Mouse (Mus musculus): ENCODE data around the gene Pfn1. TPM values are rescaled to one million over a fixed set of nuclear protein-coding genes. Genes with fewer than 3 reads are reported as not detected.

Gene Pfn1
- total and polyA plus RNA-seq, 2 experiments from 2014 or later = 486 to 600 TPM

DNA sequence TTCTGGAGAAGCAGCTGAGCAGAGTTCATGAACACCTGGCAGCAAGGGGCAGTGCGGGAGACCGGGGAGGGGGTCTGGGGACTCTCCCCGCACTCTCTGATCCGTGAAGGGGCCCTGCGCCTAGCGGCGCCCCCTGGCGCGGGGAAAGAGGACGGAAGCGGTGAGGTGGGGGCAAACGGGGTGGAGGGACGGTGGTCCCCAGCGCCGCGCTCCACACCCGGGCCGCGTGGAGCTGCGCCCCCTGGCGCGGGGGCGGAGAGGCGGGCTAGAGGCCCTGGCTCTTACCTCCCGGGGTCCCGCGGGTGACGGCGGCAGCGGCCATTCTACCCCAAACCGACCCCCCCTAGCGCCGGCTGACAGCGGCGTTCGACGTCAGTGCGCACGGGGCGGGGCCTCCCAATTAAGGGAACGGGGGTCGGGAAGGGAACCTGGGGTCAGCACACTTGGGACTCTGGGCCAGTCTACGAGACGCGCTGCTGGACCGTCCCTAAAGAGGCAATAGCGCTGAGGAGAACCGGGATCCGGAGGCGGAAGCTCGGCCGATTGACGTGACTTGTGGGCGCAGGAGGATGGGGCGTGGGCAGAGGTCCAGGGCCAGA lies 33.3 kb upstream of the Pfn1 start, which contains the start of gene Camta2:
Camta2 (minus strand) TSS at position 505 of the 599 bp plus-strand sequence.
- Histone ChIP-seq H3K27ac (ENCODE audit: low read depth, low read length) (peak within 1 kb of the TSS; percentile 80), H3K27me3 (ENCODE audit: insufficient read depth, low read length) (no peaks in the 10 kb centered on the region), H3K4me3 (ENCODE audit: low read depth, low read length) (peak within 1 kb of the TSS; percentile 76), H3K4me1 (ENCODE audit: insufficient read depth, low read length) (peaks cover 14% of the 10 kb centered on the region), H3K9ac (replicated peaks; ENCODE audit: low read length, poor library complexity, severe bottlenecking) (peak within 1 kb of the TSS; percentile 89), H3K36me3 (ENCODE audit: insufficient read depth, low read length) (peaks cover 15% of the 10 kb centered on the region), H3K4me2 (ENCODE audit: low read depth, low read length, poor library complexity, severe bottlenecking) (peak within 1 kb of the TSS; percentile 59), H3K9me3 (ENCODE audit: low read length) (no peaks in the 10 kb centered on the region)
- 1% methylated on average over 47 of the region's 55 CpGs for WGBS
- peak; percentile 81 for ATAC-seq (ENCODE audit: low FRiP score)
- DNase-seq (ENCODE audit: low spot score) = peak; percentile 83
- TF ChIP-seq CTCF (IDR thresholded peaks at IDR 0.05) = peak; percentile 66

DNA sequence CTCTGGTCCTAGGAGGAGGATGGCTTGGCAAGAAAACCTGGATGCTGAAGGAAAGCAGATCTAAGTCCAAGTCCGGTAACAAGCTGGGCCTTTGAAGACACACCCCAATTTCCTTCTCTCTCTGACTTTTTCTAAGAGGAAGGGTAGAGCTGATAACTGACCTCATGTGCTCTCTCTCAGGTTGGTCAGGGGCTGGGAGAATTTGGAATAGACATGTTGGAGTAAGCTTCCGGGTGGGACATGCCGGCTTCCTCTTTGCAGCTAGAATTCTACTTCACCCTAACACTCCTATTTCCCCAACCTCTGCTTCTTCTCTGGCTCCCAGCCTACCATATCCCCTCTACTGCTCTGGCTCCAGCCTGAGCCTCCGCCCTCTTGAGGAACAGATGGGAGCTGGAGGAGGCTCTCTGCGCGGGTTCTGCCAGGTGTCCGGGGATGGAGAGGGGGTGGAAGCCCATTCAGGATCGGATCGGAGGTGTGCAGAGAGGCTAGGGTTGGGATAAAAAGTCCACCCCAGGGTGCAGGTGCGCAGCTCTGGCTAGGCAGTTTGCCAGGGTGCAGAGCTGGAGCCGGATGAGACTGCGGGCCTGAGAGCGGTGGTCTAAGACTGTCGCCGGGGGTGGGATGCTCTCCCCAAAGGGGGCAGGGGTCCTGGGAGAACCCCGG lies 32.6 kb upstream of the Pfn1 start:
- Histone ChIP-seq H3K27ac (ENCODE audit: low read depth, low read length) (peak overlapping the region; percentile 80), H3K4me1 (ENCODE audit: insufficient read depth, low read length) (peaks cover 14% of the 10 kb centered on the region), H3K4me3 (ENCODE audit: low read depth, low read length) (peak overlapping the region; percentile 76), H3K27me3 (ENCODE audit: insufficient read depth, low read length) (no peaks in the 10 kb centered on the region), H3K4me2 (ENCODE audit: low read depth, low read length, poor library complexity, severe bottlenecking) (peak overlapping the region; percentile 59), H3K9me3 (ENCODE audit: low read length) (no peaks in the 10 kb centered on the region), H3K36me3 (ENCODE audit: insufficient read depth, low read length) (peaks cover 15% of the 10 kb centered on the region), H3K9ac (replicated peaks; ENCODE audit: low read length, poor library complexity, severe bottlenecking) (peak overlapping the region; percentile 89)
- WGBS = 4% methylated on average over 16 of the region's 16 CpGs
- DNase-seq (ENCODE audit: low spot score) (peak; percentile 57), ATAC-seq (ENCODE audit: low FRiP score) (no peak; the same call in 1 of the 2 replicates)
- peak; percentile 35 for TF ChIP-seq CTCF (IDR thresholded peaks at IDR 0.05)

- H3K9ac ChIP-seq (replicated peaks; ENCODE audit: low read length, poor library complexity, severe bottlenecking) = no peak overlapping the region
- peaks cover 10% of the 10 kb centered on the region for H3K4me1 ChIP-seq (ENCODE audit: insufficient read depth, low read length)
- 94% methylated on average over 5 of the region's 5 CpGs for WGBS
- ATAC-seq (ENCODE audit: low FRiP score) (no peak), DNase-seq (ENCODE audit: low spot score) (no peak)
- H3K27ac ChIP-seq (ENCODE audit: low read depth, low read length) = no peak overlapping the region
- H3K36me3 ChIP-seq (ENCODE audit: insufficient read depth, low read length) = peaks cover 37% of the 10 kb centered on the region
- no peaks in the 10 kb centered on the region for H3K27me3 ChIP-seq (ENCODE audit: insufficient read depth, low read length)
- no peak for TF ChIP-seq CTCF (IDR thresholded peaks at IDR 0.05)
- H3K4me3 ChIP-seq (ENCODE audit: low read depth, low read length) = no peak overlapping the region
- H3K4me2 ChIP-seq (ENCODE audit: low read depth, low read length, poor library complexity, severe bottlenecking) = no peak overlapping the region
- no peaks in the 10 kb centered on the region for H3K9me3 ChIP-seq (ENCODE audit: low read length)
Measured at GRCm38 (mm10) chr11:70683640-70684039, 29.2 kb upstream of the Pfn1 start.

DNA sequence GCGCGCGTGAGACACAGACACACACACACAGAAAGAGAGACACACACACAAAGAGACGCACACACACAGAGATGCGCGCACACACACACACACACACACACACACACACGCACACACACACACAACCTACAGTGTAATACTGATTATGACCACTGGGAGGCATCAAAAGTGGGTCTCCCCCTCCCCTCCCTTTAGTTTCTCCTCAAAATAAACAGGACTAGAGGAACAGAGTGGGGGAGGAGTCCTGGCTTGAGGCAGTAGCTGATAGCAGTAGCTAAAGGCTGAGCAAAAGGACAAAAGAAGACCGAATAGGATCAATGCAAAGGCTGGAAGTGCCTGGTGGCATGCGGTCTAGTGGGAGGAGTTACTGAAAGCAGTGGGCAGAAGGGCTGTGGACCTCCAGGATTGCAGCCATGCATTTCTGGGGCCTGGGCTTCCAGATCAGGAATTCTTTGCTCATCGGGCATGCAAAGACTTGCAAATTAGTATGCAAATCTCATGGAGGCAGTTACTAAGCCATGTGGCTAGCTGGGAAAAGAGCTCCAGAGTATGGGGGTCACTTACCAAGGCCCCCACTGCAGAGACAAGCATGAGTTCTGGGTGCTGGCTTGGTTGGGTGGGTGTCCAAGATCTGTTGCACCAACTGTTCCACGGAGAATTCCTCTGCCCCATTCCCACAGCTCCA lies 27.6 kb upstream of the Pfn1 start:
- 18% methylated on average over 11 of the region's 11 CpGs for WGBS
- H3K9ac ChIP-seq (replicated peaks; ENCODE audit: low read length, poor library complexity, severe bottlenecking) = no peak overlapping the region

GRCm38 (mm10) chr11:70681170-70681569 lies 26.7 kb upstream of the Pfn1 start:
- peaks cover 51% of the 10 kb centered on the region for H3K36me3 ChIP-seq (ENCODE audit: insufficient read depth, low read length)
- H3K4me3 ChIP-seq (ENCODE audit: low read depth, low read length) = no peak overlapping the region
- H3K9ac ChIP-seq (replicated peaks; ENCODE audit: low read length, poor library complexity, severe bottlenecking) = no peak overlapping the region
- peaks cover under 1% of the 10 kb centered on the region; the same call in 1 of the 2 replicates for H3K4me1 ChIP-seq (ENCODE audit: insufficient read depth, low read length)
- 63% methylated on average over 12 of the region's 12 CpGs for WGBS
- no peak for TF ChIP-seq CTCF (IDR thresholded peaks at IDR 0.05)
- no peak overlapping the region for H3K4me2 ChIP-seq (ENCODE audit: low read depth, low read length, poor library complexity, severe bottlenecking)
- H3K27me3 ChIP-seq (ENCODE audit: insufficient read depth, low read length) = no peaks in the 10 kb centered on the region
- no peak for DNase-seq (ENCODE audit: low spot score)
- no peak overlapping the region for H3K27ac ChIP-seq (ENCODE audit: low read depth, low read length)
- H3K9me3 ChIP-seq (ENCODE audit: low read length) = no peaks in the 10 kb centered on the region
- no peak for ATAC-seq (ENCODE audit: low FRiP score)

More for the DNA sequence above, 27.6 kb upstream of the Pfn1 start:
- ATAC-seq (ENCODE audit: low FRiP score) = peak; percentile 75
- no peaks in the 10 kb centered on the region for H3K27me3 ChIP-seq (ENCODE audit: insufficient read depth, low read length)
- H3K36me3 ChIP-seq (ENCODE audit: insufficient read depth, low read length) = peaks cover 44% of the 10 kb centered on the region
- H3K4me2 ChIP-seq (ENCODE audit: low read depth, low read length, poor library complexity, severe bottlenecking) = no peak overlapping the region
- no peak overlapping the region for H3K4me3 ChIP-seq (ENCODE audit: low read depth, low read length)
- H3K4me1 ChIP-seq (ENCODE audit: insufficient read depth, low read length) = peaks cover 8% of the 10 kb centered on the region
- peak overlapping the region; percentile 62 for H3K27ac ChIP-seq (ENCODE audit: low read depth, low read length)
- peak; percentile 90 for TF ChIP-seq CTCF (IDR thresholded peaks at IDR 0.05)
- H3K9me3 ChIP-seq (ENCODE audit: low read length) = no peaks in the 10 kb centered on the region
- DNase-seq (ENCODE audit: low spot score) = peak; percentile 90

DNA sequence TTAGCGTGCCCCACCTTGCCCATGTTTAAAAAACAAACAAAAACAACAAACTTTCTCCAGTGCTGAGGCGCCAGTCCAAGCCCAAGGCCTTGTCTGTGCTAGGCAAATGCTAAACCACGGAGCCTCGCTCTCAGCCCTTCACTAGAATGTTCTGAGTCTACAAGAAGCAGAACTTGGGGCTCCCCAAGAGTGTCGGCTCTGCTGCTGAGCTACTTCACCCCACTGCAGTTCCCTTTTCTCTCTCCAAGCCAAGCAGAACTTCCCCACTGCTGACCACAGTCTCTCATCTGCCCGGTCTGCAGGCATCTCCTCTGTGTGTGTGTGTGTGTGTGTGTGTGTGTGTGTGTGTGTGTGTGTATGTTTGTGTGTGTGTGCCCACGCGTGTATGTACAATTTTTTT lies 25.4 kb upstream of the Pfn1 start:
- ATAC-seq (ENCODE audit: low FRiP score) = no peak

More for the DNA sequence above, 25.4 kb upstream of the Pfn1 start:
- no peak for DNase-seq (ENCODE audit: low spot score)
- H3K9me3 ChIP-seq (ENCODE audit: low read length) = no peaks in the 10 kb centered on the region
- no peak overlapping the region for H3K4me2 ChIP-seq (ENCODE audit: low read depth, low read length, poor library complexity, severe bottlenecking)
- H3K4me3 ChIP-seq (ENCODE audit: low read depth, low read length) = no peak overlapping the region
- no peak overlapping the region for H3K27ac ChIP-seq (ENCODE audit: low read depth, low read length)
- H3K36me3 ChIP-seq (ENCODE audit: insufficient read depth, low read length) = peaks cover 64% of the 10 kb centered on the region
- H3K9ac ChIP-seq (replicated peaks; ENCODE audit: low read length, poor library complexity, severe bottlenecking) = no peak overlapping the region
- no peaks in the 10 kb centered on the region for H3K4me1 ChIP-seq (ENCODE audit: insufficient read depth, low read length)
- WGBS = 91% methylated on average over 8 of the region's 8 CpGs
- H3K27me3 ChIP-seq (ENCODE audit: insufficient read depth, low read length) = no peaks in the 10 kb centered on the region
- TF ChIP-seq CTCF (IDR thresholded peaks at IDR 0.05) = no peak

Measured in midbrain, postnatal 0 days (tissue).